Comparison of ENCODE assay signal across 22 mouse cellular contexts in the genomic region with DNA sequence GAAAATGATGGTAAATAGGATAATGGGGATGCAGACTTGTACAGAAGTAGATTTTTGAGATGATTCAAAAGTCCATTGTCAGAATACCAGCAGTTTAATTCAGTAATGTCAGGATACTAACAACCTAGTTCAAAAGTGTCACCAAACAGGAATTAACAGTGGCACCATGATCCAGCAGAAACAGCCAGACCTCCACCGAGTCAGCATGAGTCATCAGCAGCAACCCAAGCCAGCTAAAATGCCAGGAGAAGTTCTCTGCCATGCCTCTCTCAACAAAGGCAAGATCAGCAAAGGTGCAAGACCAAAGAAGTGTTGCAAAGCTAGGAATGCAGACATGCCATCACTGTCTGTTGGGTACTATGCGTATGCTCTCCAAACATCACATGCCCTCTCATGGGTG. TPM values are rescaled to one million over a fixed set of nuclear protein-coding genes. Genes with fewer than 3 reads are reported as not detected.
DNase-seq lines count a peak whose midpoint lies in the region; ATAC-seq lines count a peak whose summit lies in the region.
"Had no signal": no experiment of that assay in that cellular context is flagged by ENCODE, and none has a peak within 500 bp of the region (broad histone marks: within the 10 kb centered on the region; RNA-seq: fewer than 3 reads in every experiment).

No protein-coding gene starts in this region.

- peaks cover 12% of the 10 kb centered on the region for H3K4me1 ChIP-seq in liver, embryonic 12.5 days
- no peaks in the 10 kb centered on the region for H3K4me1 ChIP-seq in liver, embryonic 16.5 days (ENCODE audit: control insufficient read depth, low read depth, low read length)
- no peaks in the 10 kb centered on the region for H3K4me1 ChIP-seq in midbrain, embryonic 15.5 days
- H3K4me1 ChIP-seq: embryonic facial prominence, embryonic 15.5 days; forebrain, embryonic 12.5 days; hindbrain, embryonic 10.5 days had no signal

- peak; percentile 1 for DNase-seq in 416B (ENCODE audit: low read depth)
- DNase-seq in Muller cell, postnatal 12 days (ENCODE audit: inconsistent ontology term) = peak; percentile 41
- no peak for DNase-seq in lung, postnatal 14 days
- no peak for DNase-seq in T-cell, adult 2 months (ENCODE audit: low spot score)
- DNase-seq: adrenal gland, postnatal 14 days; B cell, adult 2 months; cerebellum, adult 2 months; cerebellum, postnatal 10 days; gastrocnemius, postnatal 10 days; heart, adult 18-20 months had no signal

- H3K4me2 ChIP-seq in liver, embryonic 12.5 days = no peak overlapping the region
- no peak overlapping the region for H3K4me2 ChIP-seq in liver, embryonic 16.5 days (ENCODE audit: low read depth, low read length)
- no peak overlapping the region for H3K4me2 ChIP-seq in midbrain, embryonic 15.5 days
- H3K4me2 ChIP-seq: embryonic facial prominence, embryonic 15.5 days; forebrain, embryonic 12.5 days; heart, embryonic 11.5 days; hindbrain, embryonic 14.5 days had no signal

- H3K4me3 ChIP-seq in liver, embryonic 12.5 days = no peak overlapping the region
- no peak overlapping the region for H3K4me3 ChIP-seq in liver, embryonic 16.5 days (ENCODE audit: low read depth, low read length)
- no peak overlapping the region for H3K4me3 ChIP-seq in midbrain, embryonic 15.5 days
- H3K4me3 ChIP-seq: embryonic facial prominence, embryonic 15.5 days; forebrain, embryonic 12.5 days; hindbrain, embryonic 10.5 days had no signal

- H3K27ac ChIP-seq in liver, embryonic 12.5 days = peak overlapping the region; percentile 43; the same call in 1 of the 2 replicates
- H3K27ac ChIP-seq in liver, embryonic 16.5 days (ENCODE audit: low read length) = no peak overlapping the region
- H3K27ac ChIP-seq in midbrain, embryonic 15.5 days = no peak overlapping the region
- H3K27ac ChIP-seq: embryonic facial prominence, embryonic 15.5 days; forebrain, embryonic 12.5 days; hindbrain, embryonic 10.5 days; hindbrain, embryonic 14.5 days had no signal

- 64% methylated on average over 2 of the region's 2 CpGs for WGBS in liver, embryonic 12.5 days (ENCODE audit: insufficient replicate concordance)
- 63% methylated on average over 2 of the region's 2 CpGs for WGBS in liver, embryonic 16.5 days (ENCODE audit: insufficient replicate concordance)
- WGBS in midbrain, embryonic 15.5 days = 91% methylated on average over 2 of the region's 2 CpGs

- 0 out of 2 replicates have a peak, but pooled peaks have one; percentile 59 for ATAC-seq in liver, embryonic 12.5 days
- ATAC-seq in liver, embryonic 16.5 days (ENCODE audit: low read depth) = peak; percentile 45; the same call in 1 of the 2 replicates
- ATAC-seq in midbrain, embryonic 15.5 days (replicated peaks) = no peak
- ATAC-seq: activated CD4-positive, CD25-positive, alpha-beta regulatory T cell, adult 4 months; CD4-positive, CD25-positive, alpha-beta regulatory T cell, adult 4 months; forebrain, embryonic 16.5 days had no signal

- H3K9me3 ChIP-seq in liver, embryonic 12.5 days (replicated peaks) = no peaks in the 10 kb centered on the region
- no peaks in the 10 kb centered on the region for H3K9me3 ChIP-seq in liver, embryonic 16.5 days (replicated peaks; ENCODE audit: control insufficient read depth, low read length)
- no peaks in the 10 kb centered on the region for H3K9me3 ChIP-seq in midbrain, embryonic 15.5 days
- H3K9me3 ChIP-seq: embryonic facial prominence, embryonic 15.5 days; forebrain, embryonic 12.5 days; G1E; hindbrain, embryonic 10.5 days had no signal

- H3K36me3 ChIP-seq in liver, embryonic 12.5 days = no peaks in the 10 kb centered on the region
- H3K36me3 ChIP-seq in liver, embryonic 16.5 days (ENCODE audit: control insufficient read depth, insufficient read depth) = no peaks in the 10 kb centered on the region
- no peaks in the 10 kb centered on the region for H3K36me3 ChIP-seq in midbrain, embryonic 15.5 days (replicated peaks)
- H3K36me3 ChIP-seq: embryonic facial prominence, embryonic 15.5 days; forebrain, embryonic 12.5 days; G1E; hindbrain, embryonic 10.5 days had no signal

- H3K9ac ChIP-seq in liver, embryonic 12.5 days = no peak overlapping the region
- H3K9ac ChIP-seq in liver, embryonic 16.5 days (ENCODE audit: low read depth, low read length) = no peak overlapping the region
- H3K9ac ChIP-seq in midbrain, embryonic 15.5 days = no peak overlapping the region
- H3K9ac ChIP-seq: embryonic facial prominence, embryonic 15.5 days; forebrain, embryonic 12.5 days; hindbrain, embryonic 14.5 days had no signal

- no peaks in the 10 kb centered on the region for H3K27me3 ChIP-seq in liver, embryonic 12.5 days (replicated peaks)
- no peaks in the 10 kb centered on the region for H3K27me3 ChIP-seq in liver, embryonic 16.5 days (ENCODE audit: control insufficient read depth, insufficient read depth, low read depth, low read length)
- no peaks in the 10 kb centered on the region for H3K27me3 ChIP-seq in midbrain, embryonic 15.5 days (replicated peaks)
- H3K27me3 ChIP-seq: embryonic facial prominence, embryonic 15.5 days; forebrain, embryonic 12.5 days had no signal

RNA-seq across cellular contexts. Expression of a gene that starts 22.0 kb away (rescaled TPM):
- 302 and 303 TPM in 2 replicates for polyA plus RNA-seq in liver, embryonic 12.5 days (2016; fragmentation: Nextera tagmentation; extraction: Ambion mirVana)
- 422 and 488 TPM in 2 replicates for polyA plus RNA-seq in liver, embryonic 16.5 days (2015; fragmentation: Nextera tagmentation; extraction: Ambion mirVana)
- 197 and 211 TPM in 2 replicates for polyA plus RNA-seq in midbrain, embryonic 15.5 days (2015; fragmentation: Nextera tagmentation; extraction: Ambion mirVana)
- polyA plus RNA-seq: CD4-positive, CD25-positive, alpha-beta regulatory T cell, adult 4 months had no signal

Comparison
In these comparisons a context has a peak if more than half of its experiments do, and no peak if none do; other contexts are left out.
1. DNase-seq: peak in 416B (single experiment) and Muller cell, postnatal 12 days (single experiment); none in lung, postnatal 14 days (single experiment) and T-cell, adult 2 months (single experiment).